Mouse (Mus musculus) embryonic fibroblast, embryonic 13.5 days (primary cell): ENCODE measurements around the gene Fignl2.

Experiments
- CTCF ChIP-seq: IDR thresholded peaks from 2 replicates; pipeline ENCODE4 v1.5.1; 2011; ENCODE audit warnings: mild to moderate bottlenecking, control low read depth, low read length, moderate library complexity, borderline replicate concordance; ENCODE audit not compliant: insufficient read depth
- POLR2A ChIP-seq: IDR thresholded peaks from 2 replicates; pipeline ENCODE4 v1.6.1; 2011; ENCODE audit warnings: low read depth, mild to moderate bottlenecking, control low read depth, low read length, moderate library complexity

DNA sequence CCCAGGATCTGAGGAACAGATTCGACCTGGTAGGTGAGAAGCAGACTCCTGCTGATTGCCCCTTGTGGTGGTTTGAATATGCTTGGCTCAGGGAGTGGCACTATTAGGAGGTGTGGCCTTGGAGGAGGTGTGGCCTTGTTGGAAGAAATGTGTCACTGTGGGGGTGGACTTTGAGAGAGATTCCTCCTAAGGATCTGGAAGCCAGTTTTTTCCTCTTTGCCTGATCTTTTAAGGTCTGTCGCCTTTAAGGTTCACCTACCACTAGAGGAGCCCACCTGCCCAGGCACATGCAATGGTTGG is 43.9 kb upstream of the Fignl2 start:
- no peak for TF ChIP-seq POLR2A
- no peak for TF ChIP-seq CTCF
